Mouse (Mus musculus): Measurements from ENCODE around the gene Ttk. TPM values are rescaled to one million over a fixed set of nuclear protein-coding genes. Genes with fewer than 3 reads are reported as not detected.

Gene Ttk
- polyA plus RNA-seq (2015; fragmentation: Nextera tagmentation; extraction: Ambion mirVana) = 20.9 and 21.6 TPM in 2 replicates

DNA sequence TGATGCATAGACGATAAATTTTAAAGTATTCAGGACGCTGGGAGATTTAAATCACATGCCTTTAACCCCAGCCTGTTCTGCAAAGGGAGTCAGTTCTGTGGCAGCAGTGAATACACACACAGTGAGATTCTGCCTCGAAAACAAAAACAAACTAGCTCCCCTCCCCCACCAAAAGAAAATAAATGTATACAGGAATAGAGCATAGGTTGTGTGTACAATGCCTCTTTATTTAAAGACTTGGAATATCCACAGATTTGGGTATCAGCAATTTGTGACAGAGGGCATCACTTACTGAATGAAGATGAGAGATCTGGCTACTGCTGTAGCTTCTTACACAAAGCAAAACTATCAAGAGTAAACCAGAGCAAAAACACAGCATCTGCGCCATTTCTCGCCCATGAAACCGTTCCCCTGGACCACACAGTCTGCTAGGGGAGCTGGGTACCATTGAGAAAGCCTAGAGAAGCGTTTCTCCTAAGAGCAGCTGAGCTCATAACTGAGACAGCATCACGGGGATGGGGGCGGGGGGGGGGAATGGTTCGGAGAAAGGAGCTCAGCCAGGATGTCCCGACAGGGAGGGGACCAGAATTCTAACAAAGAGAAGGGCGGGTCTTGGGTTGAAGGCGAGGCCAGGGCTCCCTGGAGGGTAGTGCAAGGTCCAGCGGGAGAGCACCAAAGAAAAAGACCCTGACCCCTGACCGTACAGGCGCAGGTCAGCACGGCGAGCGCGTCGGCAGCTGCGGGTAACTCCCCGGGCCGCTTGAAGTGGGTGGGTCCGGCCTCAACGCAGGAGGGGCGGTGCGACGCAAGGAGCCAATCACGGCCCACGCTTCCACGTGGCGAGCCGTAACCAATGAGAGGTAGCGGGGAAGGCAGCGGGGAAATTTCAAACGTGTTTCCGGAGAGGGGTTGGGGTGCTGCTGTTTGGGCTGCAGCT lies at the start of gene Ttk:
Ttk (plus strand) TSS at position 879 of the 937 bp plus-strand sequence.
- peak; percentile 94 for DNase-seq (ENCODE audit: low spot score)

GRCm38 (mm10) chr9:83785501-83785900 lies 49.0 kb upstream of the Ttk start:
- no peak for DNase-seq (ENCODE audit: low spot score)

DNA sequence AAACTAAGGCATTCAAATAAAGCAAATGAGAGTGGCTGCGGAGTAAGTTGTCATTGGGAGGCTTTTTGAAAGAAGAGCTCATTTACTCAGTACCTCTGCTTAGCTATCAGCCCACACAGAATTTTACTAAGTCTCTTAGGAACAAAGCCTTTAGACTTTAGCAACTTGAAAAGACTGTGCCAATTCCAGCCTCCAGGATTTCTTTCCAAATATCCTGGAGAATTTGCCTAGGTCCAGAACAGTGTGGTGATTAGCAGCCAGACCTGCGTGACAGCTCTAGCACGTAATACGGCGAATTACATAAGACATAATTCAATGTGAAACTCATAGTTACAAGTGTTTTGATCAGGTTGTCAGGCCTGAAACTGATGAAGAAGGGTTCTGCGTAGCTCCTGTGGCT lies 45.2 kb upstream of the Ttk start:
- no peak for DNase-seq (ENCODE audit: low spot score)

- no peak for DNase-seq (ENCODE audit: low spot score)
Measured at GRCm38 (mm10) chr9:83796875-83797274, 37.6 kb upstream of the Ttk start.

- DNase-seq (ENCODE audit: low spot score) = no peak
Measured at GRCm38 (mm10) chr9:83797898-83798297, 36.6 kb upstream of the Ttk start.

- DNase-seq (ENCODE audit: low spot score) = no peak
Measured at GRCm38 (mm10) chr9:83804341-83804740, 30.1 kb upstream of the Ttk start.

- peak; percentile 8 for DNase-seq (ENCODE audit: low spot score)
Measured at GRCm38 (mm10) chr9:83805164-83805976, 29.1 kb upstream of the Ttk start.

DNA sequence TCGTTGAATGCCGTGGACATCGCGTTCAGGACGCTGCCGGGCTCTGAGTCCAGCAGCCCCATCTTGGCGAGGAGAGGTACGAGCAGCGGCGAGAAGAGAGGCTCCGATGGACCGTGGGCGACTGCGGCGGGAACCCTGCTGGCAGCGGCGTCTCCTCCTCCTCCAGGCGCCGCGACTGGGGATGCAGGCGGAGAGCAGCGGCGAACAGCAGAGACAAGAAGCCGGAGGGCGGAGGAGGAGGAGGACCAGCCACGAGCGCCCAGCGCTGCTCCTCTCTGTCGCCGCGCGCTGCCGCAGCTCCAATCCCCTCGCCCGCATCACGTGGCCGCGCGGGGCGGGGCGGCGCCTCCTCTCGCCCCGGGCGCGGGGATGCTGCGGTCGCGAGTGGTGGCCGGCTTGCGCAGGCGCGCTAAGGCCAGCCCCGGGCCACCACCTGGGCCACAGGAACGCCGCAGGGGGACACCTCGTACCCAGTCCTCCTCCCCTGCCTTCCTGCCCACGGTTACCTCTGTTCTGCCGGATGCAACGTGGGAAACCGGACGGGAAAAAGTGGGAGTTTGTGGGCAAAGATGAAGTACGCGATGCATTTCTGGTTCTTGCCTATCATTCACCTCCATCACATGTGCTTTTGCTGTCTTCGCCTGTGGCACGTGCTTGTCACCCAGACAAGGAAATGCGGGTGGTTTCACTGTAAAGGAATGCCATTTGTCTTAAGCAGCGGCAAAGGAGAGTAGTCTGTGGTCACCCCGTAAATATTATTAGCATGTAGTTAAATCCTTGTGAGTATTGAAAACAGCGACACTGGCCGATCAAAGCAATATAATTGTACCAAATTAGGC lies 28.3 kb upstream of the Ttk start, which contains the start of gene Elovl4:
Elovl4 (minus strand) TSS at position 301 of the 839 bp plus-strand sequence.
- peak; percentile 43 for DNase-seq (ENCODE audit: low spot score)

DNA sequence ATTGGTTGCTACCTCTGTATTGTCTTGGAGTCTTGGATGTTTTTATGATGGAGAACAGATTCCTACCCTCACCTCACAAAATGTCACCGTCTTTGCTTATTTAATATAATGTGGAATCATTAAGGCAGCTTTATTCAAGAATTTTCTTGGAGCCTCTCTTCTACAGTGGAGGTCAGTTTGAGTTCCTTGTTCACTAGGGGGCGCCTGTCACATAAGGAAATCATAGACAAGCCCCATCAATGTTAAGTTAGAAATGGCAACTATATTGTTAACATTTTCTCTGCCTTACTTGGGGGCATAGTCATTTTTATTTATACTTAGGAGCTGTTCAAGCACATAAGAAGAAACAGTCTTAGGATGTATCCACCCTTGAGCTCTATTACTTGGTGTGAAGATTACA lies 26.9 kb upstream of the Ttk start:
- peak; percentile 54 for DNase-seq (ENCODE audit: low spot score)

DNA sequence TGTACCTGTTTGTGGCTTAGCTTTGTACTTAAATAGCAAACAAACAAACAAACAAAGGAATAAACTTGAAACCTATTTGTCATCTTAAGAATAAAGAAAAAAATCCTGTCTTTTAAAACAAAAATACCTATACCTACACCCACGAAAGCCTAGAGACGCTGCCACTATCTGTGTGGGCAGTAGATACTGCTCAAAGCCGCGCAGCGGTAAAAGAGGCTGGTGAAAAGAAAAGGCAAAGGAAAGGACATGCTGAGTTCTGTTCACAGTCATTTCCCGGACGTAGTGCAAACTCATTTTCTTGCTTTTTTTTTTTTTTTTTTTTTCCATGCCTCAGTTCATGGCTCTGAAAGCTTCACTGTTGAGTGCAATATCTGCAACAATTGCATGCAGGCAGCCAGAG lies 15.3 kb upstream of the Ttk start:
- DNase-seq (ENCODE audit: low spot score) = no peak

GRCm38 (mm10) chr9:83820976-83821375 lies 13.5 kb upstream of the Ttk start:
- DNase-seq (ENCODE audit: low spot score) = no peak

- DNase-seq (ENCODE audit: low spot score) = no peak
Measured at GRCm38 (mm10) chr9:83822925-83823324, 11.6 kb upstream of the Ttk start.

DNA sequence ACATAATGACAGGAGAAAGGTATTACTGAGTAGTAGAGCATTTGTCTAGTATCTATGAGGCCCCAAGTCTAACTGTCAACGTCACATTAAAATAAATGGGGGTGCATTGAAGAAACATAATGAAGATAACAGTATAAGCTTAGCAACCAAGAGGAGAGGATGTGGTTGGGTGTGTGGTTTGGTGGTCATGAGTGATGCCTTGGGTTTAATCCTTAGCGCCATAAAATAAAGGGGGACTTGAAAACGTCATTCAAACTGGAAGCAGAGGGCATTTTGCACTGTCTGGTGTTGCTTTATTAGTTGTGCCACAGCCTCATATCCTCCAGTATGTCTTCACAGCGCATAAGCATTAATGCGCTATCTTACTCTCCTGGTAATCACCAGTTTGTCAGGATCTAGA lies 4.6 kb upstream of the Ttk start:
- DNase-seq (ENCODE audit: low spot score) = peak; percentile 30

DNA sequence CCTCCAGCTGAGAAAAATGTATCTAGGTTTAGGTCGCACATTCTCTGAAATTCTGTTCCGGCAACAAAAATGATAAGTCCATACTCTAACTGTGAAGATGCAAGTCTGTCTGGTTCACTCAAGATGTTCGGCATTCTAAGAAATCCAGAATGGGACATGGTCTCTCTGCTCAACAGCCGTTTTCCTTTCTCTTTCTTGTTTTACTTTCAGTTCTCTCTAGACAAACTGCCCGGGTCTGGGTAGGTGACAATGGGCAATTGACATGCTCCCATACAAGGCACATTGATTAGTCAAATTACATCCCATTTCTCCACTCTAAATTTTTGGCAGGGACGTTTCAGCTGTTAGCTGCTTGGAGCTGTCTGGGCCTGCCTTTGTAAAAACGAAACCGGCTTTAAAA lies 3.3 kb upstream of the Ttk start:
- no peak for DNase-seq (ENCODE audit: low spot score)

DNA sequence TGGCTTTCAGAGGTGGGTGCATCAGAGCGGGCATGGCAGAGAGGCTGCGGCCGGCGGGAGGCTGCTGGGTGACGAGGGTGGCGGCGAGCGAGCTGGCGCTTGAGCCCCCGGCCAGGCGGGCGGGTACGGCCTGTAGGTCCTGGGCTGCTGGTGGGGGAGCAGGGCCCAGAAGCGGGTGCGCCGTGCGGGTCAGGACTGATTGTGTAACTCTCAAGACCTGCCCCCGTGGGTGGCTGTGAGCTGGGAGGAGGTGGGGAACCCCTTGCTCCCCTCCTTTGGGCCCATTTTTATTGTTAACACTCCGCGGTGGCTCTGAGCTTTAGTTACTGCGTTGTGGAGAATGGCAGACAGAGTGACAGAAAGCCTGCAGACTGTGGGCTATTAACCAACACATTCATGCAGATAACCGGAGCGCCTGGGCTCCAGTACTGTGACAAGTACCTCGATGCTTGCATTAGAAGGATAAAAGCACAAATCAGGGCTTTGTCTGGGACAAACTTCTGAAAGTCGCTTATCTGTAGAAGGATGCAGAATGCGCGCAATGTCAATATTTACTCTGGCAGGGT lies 342 bp downstream of the Ttk start:
- DNase-seq (ENCODE audit: low spot score) = no peak

DNA sequence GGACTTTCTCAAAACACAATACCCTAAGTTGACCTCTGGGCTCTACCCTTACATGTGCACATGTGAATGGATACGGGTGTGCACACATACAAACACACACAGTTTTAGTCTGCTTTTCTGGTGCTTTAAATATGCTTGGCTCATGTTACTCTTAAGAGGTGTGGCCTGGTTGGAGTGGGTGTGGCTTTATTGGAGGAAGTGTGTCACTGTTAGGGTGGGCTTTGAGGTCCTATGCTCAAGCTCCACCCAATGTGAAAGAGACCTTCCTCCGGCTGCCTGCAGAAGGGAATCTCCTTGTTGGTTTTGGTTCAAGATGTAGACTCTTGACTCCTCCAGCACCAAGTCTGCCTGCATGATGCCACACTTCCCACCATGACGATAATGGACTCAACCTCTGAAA lies 18.0 kb downstream of the Ttk start:
- DNase-seq (ENCODE audit: low spot score) = no peak

GRCm38 (mm10) chr9:83865165-83865564 lies 30.7 kb downstream of the Ttk start:
- DNase-seq (ENCODE audit: low spot score) = no peak

DNA sequence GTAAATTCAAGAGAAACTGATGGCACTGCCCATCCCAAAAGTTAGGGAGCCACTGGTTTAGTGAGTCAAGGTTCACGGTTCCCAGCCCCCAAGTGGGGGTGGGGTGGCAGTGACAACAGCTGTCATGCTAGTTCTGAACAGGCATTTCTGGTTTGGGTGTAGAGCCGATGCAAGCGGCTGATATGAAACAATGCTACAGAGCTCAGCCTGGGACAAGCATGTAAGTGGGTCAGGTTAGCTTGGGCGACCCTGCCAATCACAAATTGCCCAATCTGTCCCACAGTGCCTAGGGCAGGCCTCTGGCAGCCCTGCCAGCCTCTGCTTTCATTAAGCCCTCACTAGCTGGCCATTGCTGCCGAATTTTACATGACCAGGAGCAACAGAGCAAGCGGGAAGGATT lies 47.7 kb downstream of the Ttk start:
- no peak for DNase-seq (ENCODE audit: low spot score)

DNA sequence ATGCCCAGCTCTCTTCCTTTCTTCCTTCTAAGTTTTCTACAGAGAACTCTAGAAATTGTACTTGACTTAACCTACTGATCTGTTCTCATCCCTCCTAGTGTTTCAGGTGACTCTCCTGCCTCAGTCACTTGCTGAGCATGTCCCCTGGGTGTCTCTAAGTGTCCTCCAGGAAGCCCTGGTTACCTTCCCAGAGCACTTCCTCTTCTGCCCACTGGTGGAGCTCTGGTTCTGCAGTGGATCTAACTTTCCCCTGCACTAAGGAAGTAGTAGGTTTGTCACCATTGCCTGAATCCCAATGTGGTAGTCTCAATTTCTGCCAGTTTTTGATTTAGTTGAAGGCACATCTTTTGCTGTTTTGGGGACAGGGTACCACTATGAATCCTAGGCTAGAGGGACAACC lies 51.7 kb downstream of the Ttk start:
- DNase-seq (ENCODE audit: low spot score) = no peak

- no peak for DNase-seq (ENCODE audit: low spot score)
Measured at GRCm38 (mm10) chr9:83888214-83888613, 53.7 kb downstream of the Ttk start.

- DNase-seq (ENCODE audit: low spot score) = peak; percentile 2
Measured at GRCm38 (mm10) chr9:83893073-83893472, 58.6 kb downstream of the Ttk start.
